Comparison of ENCODE assay signal across 17 mouse cellular contexts in the genomic region with DNA sequence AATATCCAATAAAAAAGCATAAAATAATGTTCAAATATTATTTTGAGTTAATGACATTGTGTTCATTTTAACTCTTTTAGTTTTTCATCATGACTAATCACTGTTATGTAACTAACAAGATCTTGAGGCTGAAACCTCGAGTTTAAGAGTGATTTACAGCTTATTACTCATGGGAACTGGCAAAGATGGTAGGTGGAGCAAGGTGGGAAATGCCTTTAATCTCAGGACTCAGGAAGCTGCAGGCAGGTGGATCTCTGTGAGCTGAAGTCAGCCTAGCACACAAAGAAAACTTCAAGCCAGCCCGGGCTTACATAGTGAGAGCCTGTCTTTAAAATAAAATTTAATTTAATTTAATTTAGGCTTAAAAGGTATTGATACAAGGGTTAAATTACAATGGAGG. TPM values are rescaled to one million over a fixed set of nuclear protein-coding genes. Genes with fewer than 3 reads are reported as not detected.
"Had no signal": no experiment of that assay in that cellular context is flagged by ENCODE, and none has a peak within 500 bp of the region (broad histone marks: within the 10 kb centered on the region; RNA-seq: fewer than 3 reads in every experiment).

No protein-coding gene starts in this region.

- DNase-seq: cerebellum, adult 9-11 months; cerebellum, postnatal 10 days; cerebellum, postnatal 14 days; cerebellum, postnatal 25 days; cerebellum, postnatal 36 days; embryo, embryonic 11 days; forebrain, postnatal 0 days; gastrocnemius, adult 2 months; gastrocnemius, postnatal 10 days; gastrocnemius, postnatal 14 days; gastrocnemius, postnatal 25 days; gastrocnemius, postnatal 36 days; heart, adult 11 months; heart, adult 18-20 months; heart, adult 2 months had no signal

RNA-seq across cellular contexts. Expression of gene Etv1, which starts 19.9 kb away (rescaled TPM):
- total RNA-seq: granulocyte monocyte progenitor cell, adult 5-6 weeks had no signal
- polyA plus RNA-seq: erythroblast, embryonic 14.5 days had no signal
